Mouse (Mus musculus) lung, postnatal 36 days (tissue): Measurements from ENCODE around the gene Pex19.
A peak's percentile ranks its signal among the peaks of the same experiment; 100 is the strongest.

Experiments used
- DNase-seq: peaks from one replicate; pipeline ENCODE4 v3.0.0; 2022; ENCODE audit warnings: mixed read lengths

Pex19 gene

GRCm38 (mm10) chr1:172134072-172134471 is 7.5 kb downstream of the Pex19 start:
- DNase-seq = no peak

GRCm38 (mm10) chr1:172140160-172140559 is 13.6 kb downstream of the Pex19 start:
- DNase-seq = no peak

GRCm38 (mm10) chr1:172140825-172141224 is 14.3 kb downstream of the Pex19 start:
- no peak for DNase-seq

- no peak for DNase-seq
These were observed 15.0 kb downstream of the Pex19 start for GRCm38 (mm10) chr1:172141529-172141928.

- DNase-seq = peak; percentile 92
These were observed 17.0 kb downstream of the Pex19 start for GRCm38 (mm10) chr1:172143570-172143969.

GRCm38 (mm10) chr1:172147835-172148278 is 21.3 kb downstream of the Pex19 start, which contains the start of gene Dcaf8:
Dcaf8 (plus strand) TSS chr1:172148084.
- peak; percentile 98 for DNase-seq

- DNase-seq = peak; percentile 63
These were observed 21.9 kb downstream of the Pex19 start for GRCm38 (mm10) chr1:172148279-172148954.

GRCm38 (mm10) chr1:172148955-172149815 is 22.6 kb downstream of the Pex19 start:
- DNase-seq = peak; percentile 18

GRCm38 (mm10) chr1:172154536-172154935 is 28.0 kb downstream of the Pex19 start:
- no peak for DNase-seq

GRCm38 (mm10) chr1:172155518-172155917 is 29.0 kb downstream of the Pex19 start:
- DNase-seq = no peak

- no peak for DNase-seq
These were observed 33.4 kb downstream of the Pex19 start for GRCm38 (mm10) chr1:172159970-172160369.

- DNase-seq = no peak
These were observed 34.0 kb downstream of the Pex19 start for GRCm38 (mm10) chr1:172160508-172160907.

GRCm38 (mm10) chr1:172162009-172162408 is 35.5 kb downstream of the Pex19 start:
- peak; percentile 76 for DNase-seq

- no peak for DNase-seq
These were observed 36.4 kb downstream of the Pex19 start for GRCm38 (mm10) chr1:172162959-172163358.

- DNase-seq = no peak
These were observed 41.4 kb downstream of the Pex19 start for GRCm38 (mm10) chr1:172167911-172168310.

- no peak for DNase-seq
These were observed 43.3 kb downstream of the Pex19 start for GRCm38 (mm10) chr1:172169809-172170208.

GRCm38 (mm10) chr1:172172381-172172780 is 45.8 kb downstream of the Pex19 start:
- DNase-seq = no peak

GRCm38 (mm10) chr1:172173181-172173580 is 46.6 kb downstream of the Pex19 start:
- no peak for DNase-seq

GRCm38 (mm10) chr1:172177791-172178190 is 51.2 kb downstream of the Pex19 start:
- no peak for DNase-seq

- DNase-seq = no peak
These were observed 52.5 kb downstream of the Pex19 start for GRCm38 (mm10) chr1:172179102-172179501.

GRCm38 (mm10) chr1:172180881-172181280 is 54.3 kb downstream of the Pex19 start:
- DNase-seq = no peak

GRCm38 (mm10) chr1:172181777-172182176 is 55.2 kb downstream of the Pex19 start:
- no peak for DNase-seq

GRCm38 (mm10) chr1:172183056-172183455 is 56.5 kb downstream of the Pex19 start:
- DNase-seq = no peak

- DNase-seq = no peak
These were observed 57.4 kb downstream of the Pex19 start for GRCm38 (mm10) chr1:172183915-172184314.
